Comparison of ENCODE assay signal across 21 mouse cellular contexts in genomic region chr2:71771762-71772161, GRCm38 (mm10). TPM values are rescaled to one million over a fixed set of nuclear protein-coding genes. Genes with fewer than 3 reads are reported as not detected.
DNase-seq lines count a peak whose midpoint lies in the region; ATAC-seq and TF ChIP-seq lines count a peak whose summit lies in the region.
"Had no signal": no experiment of that assay in that cellular context is flagged by ENCODE, and none has a peak within 500 bp of the region (broad histone marks: within the 10 kb centered on the region; RNA-seq: fewer than 3 reads in every experiment).

No protein-coding gene starts in this region.

- TF ChIP-seq POLR2A in heart, adult 2 months (IDR thresholded peaks at IDR 0.05; ENCODE audit: insufficient read depth, low read depth, low read length) = no peak

- no peak for TF ChIP-seq CTCF in heart, adult 2 months (IDR thresholded peaks at IDR 0.05)
- TF ChIP-seq CTCF in lung, postnatal 0 days (IDR thresholded peaks at IDR 0.05) = no peak

- no peak for DNase-seq in heart, adult 2 months
- DNase-seq in heart, adult 9 months (ENCODE audit: low spot score in 2 of 2) = no peak
- DNase-seq in lung, postnatal 0 days (ENCODE audit: low spot score) = peak; percentile 65
- no peak for DNase-seq in lung, postnatal 10 days
- DNase-seq in ovary, postnatal 36 days (ENCODE audit: low spot score) = no peak
- DNase-seq in liver = no peak
- DNase-seq: adrenal gland, adult 2 months; adrenal gland, postnatal 25 days; cerebellum, adult 11 months; cerebellum, adult 8-10 months; cerebellum, postnatal 14 days; gastrocnemius, postnatal 25 days had no signal

- intact Hi-C loops in heart, adult 2 months (cut with DNase I) = no loop called here

- no peak overlapping the region for H3K4me2 ChIP-seq in lung, postnatal 0 days (replicated peaks; ENCODE audit: low read depth, low read length)
- H3K4me2 ChIP-seq: embryonic facial prominence, embryonic 12.5 days; heart, embryonic 11.5 days; heart, embryonic 15.5 days; hindbrain, embryonic 15.5 days had no signal

- no peaks in the 10 kb centered on the region for H3K9me3 ChIP-seq in lung, postnatal 0 days (ENCODE audit: low read length)
- H3K9me3 ChIP-seq: embryonic facial prominence, embryonic 12.5 days; heart, embryonic 15.5 days; hindbrain, embryonic 15.5 days had no signal

- 49% methylated on average over 4 of the region's 4 CpGs for WGBS in heart, adult 2 months
- WGBS in lung, postnatal 0 days = 47% methylated on average over 4 of the region's 4 CpGs

- peak overlapping the region; percentile 69 for H3K27ac ChIP-seq in heart, adult 2 months
- H3K27ac ChIP-seq in lung, postnatal 0 days (ENCODE audit: low read length) = no peak overlapping the region; the same call in 1 of the 2 replicates
- H3K27ac ChIP-seq: embryonic facial prominence, embryonic 12.5 days; heart, embryonic 15.5 days; hindbrain, embryonic 15.5 days had no signal

- no peaks in the 10 kb centered on the region for H3K79me2 ChIP-seq in heart, adult 2 months (replicated peaks; ENCODE audit: control insufficient read depth, insufficient read depth, low read length)

- ATAC-seq in lung, postnatal 0 days = peak; percentile 87
- 0 out of 2 replicates have a peak, but pooled peaks have one; percentile 47 for ATAC-seq in common myeloid progenitor, adult 5-6 weeks (replicated peaks; ENCODE audit: low read depth, poor library complexity, severe bottlenecking)
- ATAC-seq in megakaryocyte, adult 5-6 weeks (ENCODE audit: poor library complexity, severe bottlenecking) = peak; percentile 57; the same call in 1 of the 2 replicates
- ATAC-seq: forebrain, embryonic 16.5 days; inflammation-experienced regulatory T-cells, adult 6 months had no signal

- no peak for TF ChIP-seq EP300 in heart, adult 2 months (IDR thresholded peaks at IDR 0.05; ENCODE audit: insufficient read depth, low read depth, low read length)
- TF ChIP-seq EP300 in lung, postnatal 0 days (IDR thresholded peaks at IDR 0.05) = peak; percentile 91

- H3K27me3 ChIP-seq in heart, adult 2 months (ENCODE audit: control insufficient read depth, insufficient read depth, low read length) = no peaks in the 10 kb centered on the region
- H3K27me3 ChIP-seq in lung, postnatal 0 days (replicated peaks; ENCODE audit: insufficient read depth, low read length) = no peaks in the 10 kb centered on the region
- H3K27me3 ChIP-seq: CH12.LX; embryonic facial prominence, embryonic 12.5 days; heart, embryonic 15.5 days; hindbrain, embryonic 15.5 days had no signal

- H3K4me3 ChIP-seq in heart, adult 2 months = no peak overlapping the region
- H3K4me3 ChIP-seq in lung, postnatal 0 days (ENCODE audit: low read depth, low read length) = no peak overlapping the region
- H3K4me3 ChIP-seq: embryonic facial prominence, embryonic 12.5 days; heart, embryonic 15.5 days; hindbrain, embryonic 15.5 days had no signal

- H3K36me3 ChIP-seq in heart, adult 2 months (ENCODE audit: control insufficient read depth, insufficient read depth, low read length) = no peaks in the 10 kb centered on the region; the same call in 1 of the 2 replicates
- no peaks in the 10 kb centered on the region for H3K36me3 ChIP-seq in lung, postnatal 0 days (ENCODE audit: insufficient read depth, low read length)
- H3K36me3 ChIP-seq: embryonic facial prominence, embryonic 12.5 days; heart, embryonic 15.5 days; hindbrain, embryonic 15.5 days had no signal

- no peak overlapping the region for H3K9ac ChIP-seq in heart, adult 2 months (ENCODE audit: low read depth, low read length)
- no peak overlapping the region for H3K9ac ChIP-seq in lung, postnatal 0 days (replicated peaks; ENCODE audit: low read depth)
- H3K9ac ChIP-seq: embryonic facial prominence, embryonic 12.5 days; heart, embryonic 15.5 days; hindbrain, embryonic 15.5 days had no signal

- H3K4me1 ChIP-seq in heart, adult 2 months (ENCODE audit: control insufficient read depth, insufficient read depth, low read length) = peaks cover 7% of the 10 kb centered on the region
- H3K4me1 ChIP-seq in lung, postnatal 0 days (ENCODE audit: insufficient read depth, low read depth, low read length) = no peaks in the 10 kb centered on the region; the same call in 1 of the 2 replicates
- H3K4me1 ChIP-seq: heart, embryonic 15.5 days had no signal

RNA-seq across cellular contexts. Expression of gene Itga6, which starts 26.3 kb away (rescaled TPM):
- 10 to 100 TPM; 45.3 to 65.8 TPM for total RNA-seq in heart, adult 2 months (2021)
- 31.8 and 58.9 TPM in 2 replicates for polyA plus RNA-seq in heart, adult 2 months (2012; rRNA removed)
- polyA plus RNA-seq in lung, postnatal 0 days (2015; fragmentation: Nextera tagmentation; extraction: Ambion mirVana) = 78.2 and 79.1 TPM in 2 replicates
- 66.4 and 70.6 TPM in 2 replicates for total RNA-seq in common myeloid progenitor, adult 5-6 weeks (2017)
- 16.0 and 17.4 TPM in 2 replicates for total RNA-seq in megakaryocyte, adult 5-6 weeks (2015)
- 15.3 and 16.5 TPM in 2 replicates for total RNA-seq in megakaryocyte, adult 5-6 weeks (2017)
